Mouse (Mus musculus): ENCODE data around the gene Zfp78.

DNA sequence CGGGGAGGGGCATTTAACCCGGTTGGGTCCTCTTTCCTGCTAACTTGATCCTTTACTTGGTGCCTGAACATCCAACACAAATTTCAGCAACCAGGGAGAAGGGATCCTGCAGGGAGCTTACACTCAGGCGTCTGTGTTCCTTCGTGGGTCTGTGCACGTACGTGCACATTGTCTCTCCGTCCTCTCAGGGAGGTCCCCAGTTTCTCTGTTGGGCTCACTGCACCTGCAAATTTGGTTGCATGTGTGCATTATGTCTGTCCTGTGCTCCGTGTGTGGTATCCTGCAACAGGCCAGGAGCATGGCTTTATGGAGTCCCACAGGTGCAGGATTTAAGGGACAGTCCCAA is 52.3 kb downstream of the Zfp78 start:
- TF ChIP-seq GATA1 (IDR thresholded peaks at IDR 0.05; ENCODE audit: borderline replicate concordance, low read length) (no peak), FLI1 (IDR thresholded peaks at IDR 0.05; ENCODE audit: low read length) (no peak)

Measured in megakaryocyte, embryonic 14.5 days (primary cell).